Mouse (Mus musculus): ENCODE measurements at regions not wholly inside any gene's neighbourhood (a gene's known extent, or its start where the extent isn't known, plus 50 kb on each side); places are given as distances from the start of the nearest gene placed in this dataset.

DNA sequence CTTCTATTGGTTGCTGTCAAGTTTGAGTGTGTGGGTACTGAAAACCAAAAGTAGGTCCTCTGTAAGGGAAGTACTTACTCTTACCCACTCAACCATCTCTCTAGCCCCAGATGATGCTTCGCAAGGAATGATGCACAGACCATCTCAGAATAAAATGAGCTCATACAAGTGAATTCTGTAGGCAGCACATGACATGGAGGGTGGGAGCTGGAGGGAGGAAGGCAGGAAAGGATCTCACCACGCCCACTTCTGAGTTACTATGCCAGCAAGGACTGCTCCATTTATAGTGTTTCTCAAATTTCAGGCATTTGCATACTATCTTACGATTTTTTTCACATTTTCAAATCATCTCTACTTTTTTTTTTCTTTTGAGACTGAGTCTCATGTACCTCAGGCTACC lies 273.8 kb upstream of the Rack1 start:
- Histone ChIP-seq H3K4me2 (no peak overlapping the region), H3K27me3 (no peaks in the 10 kb centered on the region), H3K9ac (no peak overlapping the region), H3K4me3 (replicated peaks) (no peak overlapping the region), H3K9me3 (replicated peaks) (0 out of 2 replicates have a peak, but pooled peaks cover 3% of the 10 kb centered on the region), H3K27ac (no peak overlapping the region), H3K36me3 (no peaks in the 10 kb centered on the region), H3K4me1 (replicated peaks) (no peaks in the 10 kb centered on the region)
- WGBS (ENCODE audit: insufficient replicate concordance) = 39% methylated on average over 3 of the region's 3 CpGs
- no peak for DNase-seq
- ATAC-seq (ENCODE audit: low read depth) = no peak

DNA sequence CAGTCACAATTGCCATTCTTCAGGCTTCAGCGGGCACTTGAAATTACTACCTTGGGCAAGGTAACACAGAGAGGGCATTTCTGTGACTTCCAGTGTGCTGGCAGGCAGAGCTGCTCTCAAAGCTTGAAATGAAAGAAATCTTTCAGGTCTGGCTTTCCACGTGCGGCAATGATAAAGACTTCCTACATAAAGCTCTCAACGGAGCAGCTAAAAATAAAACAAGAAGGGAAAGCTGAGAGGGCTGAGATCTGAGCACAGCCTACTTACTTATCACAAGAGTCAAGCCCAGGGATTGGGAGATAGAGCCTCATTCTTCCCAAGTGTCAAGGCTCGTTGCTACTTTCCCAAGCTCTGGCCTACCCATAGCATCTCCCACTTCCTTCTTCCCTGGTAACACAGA lies 274.6 kb upstream of the Rack1 start:
- no peak overlapping the region for H3K4me3 ChIP-seq (replicated peaks)
- DNase-seq (no peak), ATAC-seq (ENCODE audit: low read depth) (no peak)
- no peak overlapping the region for H3K27ac ChIP-seq
- H3K27me3 ChIP-seq = no peaks in the 10 kb centered on the region
- no peak overlapping the region for H3K9ac ChIP-seq
- H3K4me1 ChIP-seq (replicated peaks) = no peaks in the 10 kb centered on the region
- H3K9me3 ChIP-seq (replicated peaks) = 0 out of 2 replicates have a peak, but pooled peaks cover 3% of the 10 kb centered on the region
- H3K4me2 ChIP-seq = no peak overlapping the region
- no peaks in the 10 kb centered on the region for H3K36me3 ChIP-seq
- 54% methylated on average over 5 of the region's 5 CpGs for WGBS (ENCODE audit: insufficient replicate concordance)

DNA sequence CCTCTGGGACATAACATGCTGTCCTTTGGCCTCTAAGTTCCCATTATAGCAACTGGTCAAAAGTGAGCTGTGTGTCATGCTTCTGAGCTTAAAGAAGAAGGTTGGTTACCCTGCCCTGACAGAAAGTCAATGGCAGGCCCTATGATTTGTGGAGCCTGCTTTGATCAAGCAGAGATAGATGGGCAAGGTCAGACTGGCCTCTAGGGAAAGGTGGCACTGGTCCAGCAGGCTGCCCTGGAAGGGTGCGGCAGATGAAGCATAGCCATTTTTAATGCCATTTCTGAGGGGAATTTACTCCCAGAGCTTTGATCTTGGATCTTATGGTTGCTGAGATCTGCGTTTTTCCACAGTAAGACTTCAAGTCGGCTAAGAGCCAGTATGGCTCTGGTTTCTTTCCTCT lies 293.2 kb upstream of the Rack1 start:
- Histone ChIP-seq H3K4me2 (no peak overlapping the region), H3K36me3 (no peaks in the 10 kb centered on the region), H3K9me3 (replicated peaks) (0 out of 2 replicates have a peak, but pooled peaks cover 6% of the 10 kb centered on the region), H3K4me3 (replicated peaks) (no peak overlapping the region), H3K4me1 (replicated peaks) (no peaks in the 10 kb centered on the region), H3K27ac (no peak overlapping the region), H3K27me3 (no peaks in the 10 kb centered on the region), H3K9ac (no peak overlapping the region)
- WGBS (ENCODE audit: insufficient replicate concordance) = 74% methylated on average over 3 of the region's 3 CpGs
- no peak for DNase-seq
- no peak for ATAC-seq (ENCODE audit: low read depth)

DNA sequence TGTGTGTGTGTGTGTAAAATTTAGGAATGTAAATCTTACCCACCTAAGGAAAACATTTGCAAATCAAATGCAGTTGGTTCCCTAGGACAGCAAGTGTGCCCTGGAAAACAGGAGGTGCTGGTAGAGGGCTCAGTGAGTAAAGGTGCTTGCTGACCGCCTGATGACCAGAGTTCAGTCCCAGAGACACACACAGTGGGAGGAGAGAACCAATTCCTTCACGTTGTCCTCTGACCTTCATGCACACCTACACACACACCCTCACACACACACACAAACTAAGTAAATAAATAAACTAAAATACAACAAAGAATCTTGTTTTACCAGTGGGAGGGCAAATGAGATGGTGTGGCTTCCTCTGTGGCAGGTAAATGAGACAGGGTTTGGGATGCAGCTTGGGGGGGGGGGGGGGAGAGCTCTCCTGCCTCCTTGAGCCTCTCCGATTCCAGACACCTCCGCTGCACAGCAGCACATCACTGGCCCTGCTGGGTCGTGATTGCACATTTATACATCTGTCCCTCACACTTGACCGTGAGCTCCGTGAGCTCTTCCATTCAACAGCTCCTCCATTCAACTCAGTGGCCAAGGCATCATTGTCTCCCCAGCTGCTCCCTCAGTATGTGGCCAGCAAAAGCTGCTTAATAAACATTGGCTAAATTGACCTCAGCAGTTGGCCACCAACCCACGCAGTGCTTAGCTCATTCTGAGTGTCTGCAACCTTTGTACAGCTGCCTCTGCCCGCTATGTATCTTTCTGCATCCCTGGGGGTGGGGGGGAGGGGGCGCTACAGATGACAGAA lies 297.9 kb upstream of the Rack1 start:
- no peak overlapping the region for H3K9ac ChIP-seq
- DNase-seq (no peak), ATAC-seq (ENCODE audit: low read depth) (no peak)
- no peaks in the 10 kb centered on the region for H3K36me3 ChIP-seq
- no peak overlapping the region for H3K27ac ChIP-seq
- no peak overlapping the region for H3K4me3 ChIP-seq (replicated peaks)
- H3K27me3 ChIP-seq = no peaks in the 10 kb centered on the region
- WGBS (ENCODE audit: insufficient replicate concordance) = 50% methylated on average over 10 of the region's 10 CpGs
- no peak overlapping the region for H3K4me2 ChIP-seq
- no peaks in the 10 kb centered on the region for H3K4me1 ChIP-seq (replicated peaks)
- 0 out of 2 replicates have a peak, but pooled peaks cover 6% of the 10 kb centered on the region for H3K9me3 ChIP-seq (replicated peaks)

DNA sequence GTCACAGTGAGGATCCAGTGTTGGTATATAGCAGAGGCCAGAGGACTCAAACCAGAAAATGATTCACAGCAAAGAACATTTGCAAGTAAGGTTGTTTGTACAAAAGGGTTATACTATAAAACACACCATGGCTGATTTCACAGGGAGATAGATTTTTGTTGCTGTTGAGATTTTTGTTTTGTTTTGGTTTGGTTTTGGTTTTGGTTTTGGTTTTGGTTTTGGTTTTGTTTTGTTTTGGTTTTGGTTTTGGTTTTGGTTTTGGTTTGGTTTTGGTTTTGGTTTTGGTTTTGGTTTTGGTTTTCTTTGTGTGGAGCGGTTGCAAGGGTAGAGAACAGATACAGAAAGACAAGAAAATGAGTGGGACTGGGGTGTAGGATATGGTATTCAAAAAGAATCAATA lies 301.1 kb upstream of the Rack1 start:
- Histone ChIP-seq H3K36me3 (no peaks in the 10 kb centered on the region), H3K27ac (no peak overlapping the region), H3K9me3 (replicated peaks) (no peaks in the 10 kb centered on the region), H3K9ac (no peak overlapping the region), H3K4me2 (no peak overlapping the region), H3K27me3 (no peaks in the 10 kb centered on the region), H3K4me3 (replicated peaks) (no peak overlapping the region), H3K4me1 (replicated peaks) (no peaks in the 10 kb centered on the region)
- WGBS (ENCODE audit: insufficient replicate concordance) = 52% methylated on average over 1 of the region's 1 CpGs
- no peak for DNase-seq
- no peak for ATAC-seq (ENCODE audit: low read depth)

DNA sequence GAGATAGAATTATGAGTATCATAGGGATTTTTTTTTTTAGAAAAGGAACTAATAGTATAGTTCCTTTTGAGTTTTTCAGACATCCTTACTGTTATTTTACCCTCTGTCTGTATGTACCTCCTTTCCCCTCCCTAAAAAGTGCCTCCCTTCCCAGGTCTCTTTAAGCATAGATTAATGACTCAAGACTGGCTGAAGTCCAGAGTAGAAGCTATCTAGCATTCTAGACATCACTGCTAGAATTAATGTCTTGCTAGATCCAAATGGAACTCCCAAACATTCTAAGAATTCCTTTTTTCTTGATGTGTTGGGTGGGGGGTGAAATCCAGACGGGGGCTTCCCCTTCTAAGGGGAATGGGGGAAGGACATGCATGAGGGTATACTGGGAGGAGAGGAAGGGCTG lies 311.8 kb upstream of the Rack1 start:
- ATAC-seq (ENCODE audit: low read depth) (no peak), DNase-seq (no peak)
- H3K27ac ChIP-seq = no peak overlapping the region
- H3K4me3 ChIP-seq (replicated peaks) = no peak overlapping the region
- 48% methylated on average over 1 of the region's 1 CpGs for WGBS (ENCODE audit: insufficient replicate concordance)
- no peaks in the 10 kb centered on the region for H3K27me3 ChIP-seq
- no peaks in the 10 kb centered on the region for H3K9me3 ChIP-seq (replicated peaks)
- no peaks in the 10 kb centered on the region for H3K36me3 ChIP-seq
- no peaks in the 10 kb centered on the region for H3K4me1 ChIP-seq (replicated peaks)
- H3K9ac ChIP-seq = no peak overlapping the region
- H3K4me2 ChIP-seq = no peak overlapping the region

DNA sequence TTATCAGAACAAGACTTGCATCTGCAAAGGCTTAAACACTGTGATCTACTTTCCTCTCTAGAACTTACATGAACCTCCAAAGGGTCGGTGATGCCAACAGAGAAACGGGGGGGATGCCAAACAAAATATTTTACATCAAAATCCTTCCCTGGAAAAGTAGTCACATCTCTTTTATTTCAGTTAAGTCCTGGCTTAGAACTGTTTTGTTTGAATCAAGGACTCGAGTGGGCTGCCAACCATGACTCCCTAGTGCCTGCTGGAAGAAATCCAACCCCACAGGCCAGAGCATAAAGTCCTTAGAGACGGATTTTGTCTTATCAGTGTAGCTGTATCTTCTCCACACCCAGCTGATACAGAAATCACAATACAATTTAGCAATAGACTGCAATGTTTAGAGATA lies 336.1 kb upstream of the Rack1 start:
- no peaks in the 10 kb centered on the region for H3K4me1 ChIP-seq (replicated peaks)
- 50% methylated on average over 4 of the region's 4 CpGs for WGBS (ENCODE audit: insufficient replicate concordance)
- DNase-seq = no peak
- no peak for ATAC-seq (ENCODE audit: low read depth)
- H3K27me3 ChIP-seq = no peaks in the 10 kb centered on the region
- no peak overlapping the region for H3K27ac ChIP-seq
- H3K9me3 ChIP-seq (replicated peaks) = no peaks in the 10 kb centered on the region
- no peaks in the 10 kb centered on the region for H3K36me3 ChIP-seq
- no peak overlapping the region for H3K4me3 ChIP-seq (replicated peaks)
- no peak overlapping the region for H3K9ac ChIP-seq
- H3K4me2 ChIP-seq = no peak overlapping the region

DNA sequence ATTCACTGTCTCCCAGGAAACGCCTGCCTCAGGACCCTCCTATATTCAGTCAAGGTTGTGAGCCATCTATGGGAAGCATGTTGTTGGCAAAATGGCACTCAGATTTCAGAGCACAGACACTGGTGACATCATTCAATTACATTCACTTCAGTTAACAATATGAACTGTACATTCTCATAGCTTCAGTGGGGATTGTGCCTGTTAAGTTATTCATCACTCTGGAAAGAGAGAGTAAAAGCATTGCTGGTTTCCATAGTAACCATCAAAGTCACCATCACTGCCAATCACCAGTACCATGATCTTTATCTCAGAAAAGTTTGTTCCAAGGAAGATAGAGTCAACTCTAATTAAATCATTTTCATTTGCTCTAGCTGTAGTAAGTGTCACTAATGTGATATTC lies 350.2 kb upstream of the Rack1 start:
- no peak overlapping the region for H3K4me3 ChIP-seq (replicated peaks)
- H3K9ac ChIP-seq = no peak overlapping the region
- no peaks in the 10 kb centered on the region for H3K36me3 ChIP-seq
- no peak overlapping the region for H3K27ac ChIP-seq
- DNase-seq = no peak
- H3K4me2 ChIP-seq = no peak overlapping the region
- no peaks in the 10 kb centered on the region for H3K4me1 ChIP-seq (replicated peaks)
- no peaks in the 10 kb centered on the region for H3K27me3 ChIP-seq
- ATAC-seq (ENCODE audit: low read depth) = no peak
- H3K9me3 ChIP-seq (replicated peaks) = no peaks in the 10 kb centered on the region
- 86% methylated on average over 1 of the region's 1 CpGs for WGBS (ENCODE audit: insufficient replicate concordance)

DNA sequence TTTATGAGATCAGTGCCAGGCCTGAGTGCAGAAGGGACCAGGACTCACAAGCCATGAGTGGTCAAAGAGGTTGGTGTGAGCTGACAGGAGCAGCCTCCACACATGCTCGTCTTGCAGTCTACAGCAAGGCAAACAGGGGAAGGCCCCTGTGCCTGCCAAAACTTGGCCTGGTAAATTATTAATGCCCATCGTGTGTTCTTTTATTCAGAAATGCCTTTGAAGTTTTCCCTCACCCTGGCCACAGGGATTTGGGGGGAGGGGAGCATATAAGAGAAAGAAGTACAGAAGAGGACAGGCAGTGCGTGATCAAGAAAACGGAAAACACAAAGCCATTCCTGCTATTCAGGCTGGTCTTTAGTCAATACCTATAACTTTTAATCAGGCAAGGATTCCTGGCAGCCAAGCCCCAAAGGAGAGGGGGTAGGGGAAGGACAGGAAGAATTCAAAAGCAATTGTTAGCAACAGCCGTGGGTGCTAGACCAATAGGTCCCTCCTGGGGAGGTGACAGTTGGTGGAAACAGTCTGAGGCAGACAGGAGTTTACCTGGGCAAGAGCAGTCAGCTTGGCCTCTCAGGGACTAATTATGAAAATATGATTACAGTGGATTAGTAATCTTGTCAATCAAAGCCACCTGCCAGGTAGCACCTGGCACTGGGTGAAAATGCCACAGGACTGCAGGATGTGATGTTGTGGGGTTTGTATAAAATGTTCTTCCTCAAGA lies 357.4 kb upstream of the Rack1 start:
- no peaks in the 10 kb centered on the region for H3K9me3 ChIP-seq (replicated peaks)
- H3K4me3 ChIP-seq (replicated peaks) = no peak overlapping the region
- H3K9ac ChIP-seq = no peak overlapping the region
- H3K27ac ChIP-seq = no peak overlapping the region
- H3K4me1 ChIP-seq (replicated peaks) = no peaks in the 10 kb centered on the region
- no peak for DNase-seq
- 0 out of 2 replicates have a peak, but pooled peaks have one; percentile 36 for ATAC-seq (ENCODE audit: low read depth)
- H3K27me3 ChIP-seq = no peaks in the 10 kb centered on the region
- H3K4me2 ChIP-seq = no peak overlapping the region
- WGBS (ENCODE audit: insufficient replicate concordance) = 39% methylated on average over 5 of the region's 5 CpGs
- H3K36me3 ChIP-seq = no peaks in the 10 kb centered on the region

DNA sequence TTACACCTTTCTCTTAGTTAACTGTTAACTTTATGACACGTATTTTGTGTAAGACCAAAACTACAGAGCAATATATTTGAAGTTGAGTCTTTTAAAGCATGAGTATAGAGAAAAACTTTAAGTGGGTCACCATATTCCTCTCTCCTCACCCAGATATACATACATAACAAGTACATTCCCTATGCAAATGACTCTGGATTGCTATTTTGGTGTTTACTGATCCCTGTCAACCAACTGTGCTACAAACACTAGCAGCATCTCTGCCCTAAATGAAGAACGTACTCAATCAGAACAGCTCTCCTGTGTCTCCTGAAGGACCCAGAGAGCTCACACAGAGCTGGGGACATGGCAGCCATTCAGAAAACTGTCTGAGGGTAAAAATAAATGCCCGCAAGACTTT lies 363.4 kb upstream of the Rack1 start:
- Histone ChIP-seq H3K4me2 (no peak overlapping the region), H3K36me3 (no peaks in the 10 kb centered on the region), H3K4me3 (replicated peaks) (no peak overlapping the region), H3K27ac (no peak overlapping the region), H3K4me1 (replicated peaks) (no peaks in the 10 kb centered on the region), H3K9me3 (replicated peaks) (no peaks in the 10 kb centered on the region), H3K27me3 (no peaks in the 10 kb centered on the region), H3K9ac (no peak overlapping the region)
- DNase-seq (no peak), ATAC-seq (ENCODE audit: low read depth) (no peak)
- 62% methylated on average over 3 of the region's 3 CpGs for WGBS (ENCODE audit: insufficient replicate concordance)

DNA sequence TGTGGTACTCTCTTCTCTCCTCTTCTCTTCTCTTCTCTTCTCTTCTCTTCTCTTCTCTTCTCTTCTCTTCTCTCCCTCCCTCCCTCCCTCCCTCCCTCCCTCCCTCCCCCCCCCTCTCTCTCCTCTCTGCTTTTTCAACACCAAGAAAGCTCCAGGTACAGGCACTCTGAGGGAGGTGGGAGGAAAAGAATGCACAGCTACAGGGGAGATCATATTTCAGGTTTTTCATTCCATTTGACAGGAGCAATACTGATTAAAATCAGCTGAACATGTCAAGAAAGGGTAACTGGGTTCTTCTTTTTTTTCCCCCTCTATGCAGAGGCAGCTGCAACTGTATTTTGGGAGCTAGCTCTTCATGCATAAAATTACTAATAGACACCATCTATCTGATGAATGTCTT lies 368.8 kb upstream of the Rack1 start:
- H3K36me3 ChIP-seq = no peaks in the 10 kb centered on the region
- ATAC-seq (ENCODE audit: low read depth) (no peak), DNase-seq (no peak)
- H3K27me3 ChIP-seq = no peaks in the 10 kb centered on the region
- no peaks in the 10 kb centered on the region for H3K4me1 ChIP-seq (replicated peaks)
- H3K9ac ChIP-seq = no peak overlapping the region
- H3K9me3 ChIP-seq (replicated peaks) = no peaks in the 10 kb centered on the region
- H3K4me3 ChIP-seq (replicated peaks) = no peak overlapping the region
- no peak overlapping the region for H3K27ac ChIP-seq
- no peak overlapping the region for H3K4me2 ChIP-seq

DNA sequence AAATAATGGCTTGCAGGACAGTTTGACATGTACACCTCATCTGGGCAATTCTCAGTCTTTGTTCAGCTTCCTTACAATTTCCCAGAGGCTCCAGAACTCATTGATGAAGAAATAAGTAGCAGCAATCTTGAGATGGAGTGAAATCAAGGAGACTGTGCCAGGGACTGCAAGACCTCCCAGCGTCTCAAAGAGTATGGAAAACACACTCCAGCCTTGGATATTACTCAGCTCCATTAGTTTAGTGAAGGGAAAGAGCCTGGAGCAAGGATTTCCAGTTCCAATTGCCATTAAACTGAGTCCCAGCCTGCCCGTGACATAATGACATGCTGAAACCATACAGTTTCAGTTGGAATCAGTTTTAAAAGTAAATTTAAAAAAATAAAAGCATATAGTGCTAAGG lies 372.7 kb upstream of the Rack1 start:
- H3K27ac ChIP-seq = no peak overlapping the region
- H3K9ac ChIP-seq = no peak overlapping the region
- no peaks in the 10 kb centered on the region for H3K9me3 ChIP-seq (replicated peaks)
- H3K4me1 ChIP-seq (replicated peaks) = no peaks in the 10 kb centered on the region
- no peaks in the 10 kb centered on the region for H3K36me3 ChIP-seq
- no peak overlapping the region for H3K4me2 ChIP-seq
- WGBS (ENCODE audit: insufficient replicate concordance) = 45% methylated on average over 2 of the region's 2 CpGs
- ATAC-seq (ENCODE audit: low read depth) (no peak), DNase-seq (no peak)
- H3K27me3 ChIP-seq = no peaks in the 10 kb centered on the region
- no peak overlapping the region for H3K4me3 ChIP-seq (replicated peaks)

All from liver, embryonic 13.5 days (tissue).